Mouse (Mus musculus): ENCODE measurements at regions not wholly inside any gene's neighbourhood (a gene's known extent, or its start where the extent isn't known, plus 50 kb on each side); places are given as distances from the start of the nearest gene placed in this dataset.

DNA sequence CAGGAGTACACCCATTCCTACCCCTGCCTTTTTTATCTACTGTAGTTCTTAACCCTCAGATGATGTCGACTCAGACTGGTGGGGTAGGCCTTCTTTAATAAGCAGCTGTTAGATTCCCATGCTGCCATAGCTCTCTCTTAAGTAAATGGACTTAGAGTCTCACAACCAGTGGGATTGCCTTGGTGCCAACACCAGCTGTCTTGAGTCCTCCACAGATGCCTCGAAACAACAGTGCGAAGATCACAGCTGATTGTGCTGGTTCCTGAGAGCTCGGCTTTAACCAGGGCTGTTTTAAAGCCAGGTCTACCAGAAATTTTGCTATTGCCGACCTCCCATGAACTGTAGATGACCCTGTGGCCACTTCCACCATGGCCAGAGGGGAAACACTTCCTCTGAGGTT lies 189.4 kb downstream of the Gm12728 start:
- TF ChIP-seq CTCF (IDR thresholded peaks at IDR 0.05; ENCODE audit: control insufficient read depth, insufficient read depth, low read length) (no peak), POLR2A (IDR thresholded peaks at IDR 0.05; ENCODE audit: borderline replicate concordance, control insufficient read depth, low read depth, low read length) (no peak)
